Mouse (Mus musculus): ENCODE measurements around the gene Lrrc8b.

Gene Lrrc8b

GRCm38 (mm10) chr5:105519096-105519975 is 103.8 kb downstream of the Lrrc8b start, which contains the start of gene Lrrc8c:
TSS of gene Lrrc8c (plus strand) at chr5:105519388.
- DNase-seq (ENCODE audit: low spot score) = peak; percentile 71

- no peak for DNase-seq (ENCODE audit: low spot score)
Observed at GRCm38 (mm10) chr5:105519976-105520300, 104.4 kb downstream of the Lrrc8b start.

- DNase-seq (ENCODE audit: low spot score) = no peak
Observed at GRCm38 (mm10) chr5:105520442-105520965, 104.9 kb downstream of the Lrrc8b start.

GRCm38 (mm10) chr5:105523452-105523851 is 107.9 kb downstream of the Lrrc8b start:
- no peak for DNase-seq (ENCODE audit: low spot score)

- DNase-seq (ENCODE audit: low spot score) = no peak
Observed at GRCm38 (mm10) chr5:105525004-105525403, 109.4 kb downstream of the Lrrc8b start.

GRCm38 (mm10) chr5:105526107-105526645 is 110.6 kb downstream of the Lrrc8b start:
- no peak for DNase-seq (ENCODE audit: low spot score)

- DNase-seq (ENCODE audit: low spot score) = no peak
Observed at GRCm38 (mm10) chr5:105526766-105527165, 111.2 kb downstream of the Lrrc8b start.

- no peak for DNase-seq (ENCODE audit: low spot score)
Observed at GRCm38 (mm10) chr5:105527477-105528331, 112.1 kb downstream of the Lrrc8b start.

- no peak for DNase-seq (ENCODE audit: low spot score)
Observed at GRCm38 (mm10) chr5:105530576-105530975, 115.0 kb downstream of the Lrrc8b start.

GRCm38 (mm10) chr5:105535186-105535585 is 119.6 kb downstream of the Lrrc8b start:
- no peak for DNase-seq (ENCODE audit: low spot score)

GRCm38 (mm10) chr5:105536172-105536571 is 120.6 kb downstream of the Lrrc8b start:
- DNase-seq (ENCODE audit: low spot score) = no peak

- DNase-seq (ENCODE audit: low spot score) = no peak
Observed at GRCm38 (mm10) chr5:105537101-105537723, 121.6 kb downstream of the Lrrc8b start.

All from urinary bladder, postnatal 25 days (tissue).